Mouse (Mus musculus) limb, embryonic 12.5 days (tissue): ENCODE measurements around the gene Glyr1. TPM values are rescaled to one million over a fixed set of nuclear protein-coding genes. Genes with fewer than 3 reads are reported as not detected.

ENCODE experiments used
- ATAC-seq: fragments of 200-750 bp; cut with Nextera tagmentation; 2 replicates; pipeline ENCODE4 v1.8.0; 2017; ENCODE audit warnings: low read depth, moderate TSS enrichment; ENCODE audit not compliant: insufficient number of reproducible peaks, insufficient read depth, low FRiP score, low TSS enrichment
- H3K27ac ChIP-seq: fragments of 300-500 bp; sonication (generic); 2 replicates; pipeline ENCODE4 v1.5.1; 2016; ENCODE audit warnings: mild to moderate bottlenecking, moderate library complexity
- H3K27me3 ChIP-seq: fragments of 300-500 bp; sonication (generic); 2 replicates; pipeline ENCODE4 v1.6.1; 2016; ENCODE audit warnings: mild to moderate bottlenecking, moderate library complexity
- H3K36me3 ChIP-seq: fragments of 300-500 bp; sonication (generic); 2 replicates; pipeline ENCODE4 v1.6.1; 2016; ENCODE audit warnings: mild to moderate bottlenecking, moderate library complexity
- H3K4me1 ChIP-seq: fragments of 300-500 bp; sonication (generic); replicated peaks from 2 replicates; pipeline ENCODE4 v1.6.1; 2016
- H3K4me2 ChIP-seq: fragments of 300-500 bp; sonication (generic); 2 replicates; pipeline ENCODE4 v1.6.1; 2016; ENCODE audit warnings: mild to moderate bottlenecking, moderate library complexity
- H3K4me3 ChIP-seq: fragments of 300-500 bp; sonication (generic); replicated peaks from 2 replicates; pipeline ENCODE4 v1.5.1; 2016; ENCODE audit warnings: mild to moderate bottlenecking
- H3K9ac ChIP-seq: fragments of 300-500 bp; sonication (generic); replicated peaks from 2 replicates; pipeline ENCODE4 v1.6.1; 2016; ENCODE audit warnings: mild to moderate bottlenecking, moderate library complexity
- H3K9me3 ChIP-seq: fragments of 300-500 bp; sonication (generic); 2 replicates; pipeline ENCODE4 v1.6.1; 2016; ENCODE audit warnings: mild to moderate bottlenecking, moderate library complexity
- WGBS: fragments of 180-500 bp; shearing (Covaris S2); methylation state at CpG from one replicate; pipeline ENCODE4 v1.1.7; 2016; 5-methylcytosine and 5-hydroxymethylcytosine counted together
- polyA plus RNA-seq: library from polyadenylated mRNA; unstranded; fragments of >200 nt; fragmentation: Nextera tagmentation; extraction: Ambion mirVana; gene quantifications from 2 replicates; pipeline ENCODE4 v1.2.1, GENCODE M21; 2016

Glyr1 gene
- polyA plus RNA-seq, 1 experiment from 2014 or later, result 168 TPM

- no peak for ATAC-seq
- no peak overlapping the region for H3K4me3 ChIP-seq
- no peak overlapping the region for H3K4me2 ChIP-seq
- H3K27ac ChIP-seq, result no peak overlapping the region
- H3K4me1 ChIP-seq, result no peaks in the 10 kb centered on the region
- 70% methylated on average over 5 of the region's 5 CpGs for WGBS
- H3K9ac ChIP-seq, result no peak overlapping the region
- no peaks in the 10 kb centered on the region for H3K9me3 ChIP-seq
- H3K36me3 ChIP-seq, result no peaks in the 10 kb centered on the region
- no peaks in the 10 kb centered on the region for H3K27me3 ChIP-seq
These were observed 71.2 kb downstream of the Glyr1 start for GRCm38 (mm10) chr16:4978275-4979051.

DNA sequence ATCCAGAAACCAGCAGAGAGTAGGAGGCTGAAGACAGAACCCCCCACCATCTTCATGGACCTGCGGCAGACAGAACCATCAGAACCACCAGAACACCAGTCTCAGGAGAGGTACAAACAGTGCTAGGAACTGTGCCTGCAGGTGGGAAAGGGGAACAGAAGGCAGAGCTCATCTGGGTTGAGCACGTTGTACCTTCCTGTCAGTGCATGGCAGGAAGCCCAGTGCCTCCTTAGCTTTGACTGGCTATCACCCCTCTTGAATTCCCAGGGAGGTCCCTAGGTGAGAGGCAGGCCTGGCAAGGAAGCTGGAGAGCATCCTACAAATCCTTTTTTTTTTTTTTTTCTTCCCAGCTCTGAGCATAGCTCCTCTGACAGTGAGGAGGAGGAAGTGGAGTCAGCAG is 73.5 kb downstream of the Glyr1 start:
- H3K4me2 ChIP-seq, result no peak overlapping the region
- H3K4me3 ChIP-seq, result no peak overlapping the region
- ATAC-seq, result no peak
- no peaks in the 10 kb centered on the region for H3K4me1 ChIP-seq
- no peaks in the 10 kb centered on the region for H3K9me3 ChIP-seq
- H3K27me3 ChIP-seq, result no peaks in the 10 kb centered on the region
- no peak overlapping the region for H3K9ac ChIP-seq
- WGBS, result 56% methylated on average over 2 of the region's 2 CpGs
- no peaks in the 10 kb centered on the region for H3K36me3 ChIP-seq
- H3K27ac ChIP-seq, result no peak overlapping the region

- ATAC-seq, result no peak
- H3K27me3 ChIP-seq, result no peaks in the 10 kb centered on the region
- no peak overlapping the region for H3K4me2 ChIP-seq
- H3K4me3 ChIP-seq, result no peak overlapping the region
- H3K4me1 ChIP-seq, result no peaks in the 10 kb centered on the region
- no peaks in the 10 kb centered on the region for H3K9me3 ChIP-seq
- WGBS, result 81% methylated on average over 5 of the region's 5 CpGs
- no peak overlapping the region for H3K27ac ChIP-seq
- H3K9ac ChIP-seq, result no peak overlapping the region
- H3K36me3 ChIP-seq, result no peaks in the 10 kb centered on the region
These were observed 75.1 kb downstream of the Glyr1 start for GRCm38 (mm10) chr16:4974521-4974920.

DNA sequence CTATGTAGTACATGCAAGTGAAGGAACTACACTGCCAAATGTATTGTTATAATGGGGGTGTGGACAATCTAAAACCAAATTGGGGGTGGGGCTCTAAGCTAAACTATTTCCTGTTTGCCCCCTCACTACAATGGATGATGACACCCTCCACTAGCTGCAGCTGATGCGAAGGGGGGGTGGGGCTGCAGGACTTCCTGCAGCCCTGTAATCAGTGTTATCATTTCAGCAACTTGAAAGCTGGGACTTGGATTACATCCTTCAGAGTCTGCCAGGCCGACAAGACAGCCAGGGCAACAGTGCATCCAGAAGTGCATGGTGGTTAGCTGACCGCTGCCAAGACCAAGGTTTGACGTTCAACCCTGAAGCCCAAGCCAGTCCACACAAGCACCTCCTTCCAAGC is 78.0 kb downstream of the Glyr1 start:
- 83% methylated on average over 4 of the region's 4 CpGs for WGBS
- H3K9ac ChIP-seq, result no peak overlapping the region

GRCm38 (mm10) chr16:4969055-4969843 is 80.4 kb downstream of the Glyr1 start:
- Histone ChIP-seq H3K27ac (no peak overlapping the region), H3K9me3 (no peaks in the 10 kb centered on the region), H3K36me3 (no peaks in the 10 kb centered on the region), H3K4me3 (no peak overlapping the region), H3K4me1 (0 out of 2 replicates have a peak, but pooled peaks cover 7% of the 10 kb centered on the region), H3K9ac (no peak overlapping the region; the same call in 1 of the 2 replicates), H3K27me3 (no peaks in the 10 kb centered on the region), H3K4me2 (no peak overlapping the region)
- 76% methylated on average over 5 of the region's 5 CpGs for WGBS
- no peak for ATAC-seq

More for the DNA sequence above, 78.0 kb downstream of the Glyr1 start:
- no peak overlapping the region for H3K4me2 ChIP-seq
- no peaks in the 10 kb centered on the region for H3K27me3 ChIP-seq
- H3K36me3 ChIP-seq, result no peaks in the 10 kb centered on the region
- H3K4me1 ChIP-seq, result no peaks in the 10 kb centered on the region
- ATAC-seq, result no peak
- H3K27ac ChIP-seq, result no peak overlapping the region
- H3K9me3 ChIP-seq, result no peaks in the 10 kb centered on the region
- no peak overlapping the region for H3K4me3 ChIP-seq

GRCm38 (mm10) chr16:4968426-4968825 is 81.2 kb downstream of the Glyr1 start:
- peaks cover 8% of the 10 kb centered on the region for H3K4me1 ChIP-seq
- no peak for ATAC-seq
- H3K9me3 ChIP-seq, result no peaks in the 10 kb centered on the region
- no peaks in the 10 kb centered on the region for H3K27me3 ChIP-seq
- H3K9ac ChIP-seq, result no peak overlapping the region
- no peak overlapping the region for H3K4me3 ChIP-seq
- no peaks in the 10 kb centered on the region for H3K36me3 ChIP-seq
- no peak overlapping the region for H3K4me2 ChIP-seq
- WGBS, result 79% methylated on average over 3 of the region's 3 CpGs
- H3K27ac ChIP-seq, result no peak overlapping the region

DNA sequence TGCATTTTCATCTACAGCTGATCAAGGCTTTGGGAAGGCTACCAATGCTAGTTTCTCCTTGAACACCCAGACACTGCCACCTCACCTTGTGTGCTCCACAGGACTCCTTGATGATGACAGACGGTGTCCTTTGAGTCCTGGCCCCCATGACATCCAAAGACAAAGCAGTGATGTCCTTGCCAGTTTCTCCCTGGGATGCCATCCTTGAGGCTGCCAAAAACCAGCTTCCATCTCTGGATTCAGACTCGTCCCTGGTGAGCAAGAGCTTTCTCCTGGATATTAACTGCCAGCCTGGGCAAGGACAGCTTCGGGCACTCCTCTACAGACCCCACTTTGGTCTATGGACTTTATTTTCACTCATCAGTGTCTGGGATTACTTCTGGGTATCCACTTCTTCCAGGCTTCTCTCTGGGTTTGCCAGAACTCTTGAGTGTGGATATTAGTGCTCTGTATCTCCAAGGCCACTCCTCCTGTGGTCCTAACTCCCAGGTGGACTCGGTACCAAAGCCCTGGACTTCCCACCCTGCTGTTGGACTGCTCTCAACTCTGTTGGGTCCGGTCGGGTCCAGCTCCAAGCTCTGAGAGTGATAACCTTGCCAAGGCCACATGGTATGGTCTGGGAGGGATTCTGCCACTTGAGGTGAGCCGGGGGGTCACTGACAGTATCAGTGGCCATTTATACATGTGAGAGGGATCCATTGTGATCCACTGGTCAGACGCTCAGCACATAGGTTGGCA is 84.1 kb downstream of the Glyr1 start:
- Histone ChIP-seq H3K4me1 (peaks cover 24% of the 10 kb centered on the region), H3K27me3 (no peaks in the 10 kb centered on the region), H3K4me3 (peak overlapping the region; percentile 90), H3K36me3 (peaks cover 1% of the 10 kb centered on the region; the same call in 1 of the 2 replicates), H3K4me2 (peak overlapping the region; percentile 84; the same call in 1 of the 2 replicates), H3K9me3 (no peaks in the 10 kb centered on the region), H3K9ac (no peak overlapping the region), H3K27ac (no peak overlapping the region)
- WGBS, result 86% methylated on average over 8 of the region's 8 CpGs
- ATAC-seq, result no peak

- WGBS, result 27% methylated on average over 13 of the region's 13 CpGs
- H3K4me3 ChIP-seq, result peak overlapping the region; percentile 90
- H3K4me1 ChIP-seq, result peaks cover 24% of the 10 kb centered on the region
- H3K27me3 ChIP-seq, result no peaks in the 10 kb centered on the region
- no peaks in the 10 kb centered on the region for H3K9me3 ChIP-seq
- H3K36me3 ChIP-seq, result peaks cover 8% of the 10 kb centered on the region; the same call in 1 of the 2 replicates
- peak overlapping the region; percentile 70 for H3K27ac ChIP-seq
- peak overlapping the region; percentile 81 for H3K9ac ChIP-seq
- peak; percentile 4; the same call in 1 of the 2 replicates for ATAC-seq
- peak overlapping the region; percentile 84 for H3K4me2 ChIP-seq
These were observed 84.8 kb downstream of the Glyr1 start for GRCm38 (mm10) chr16:4964731-4965391.
